Mouse (Mus musculus) cerebellum, postnatal 25 days (tissue): ENCODE data around the gene Nudcd3.

Source experiments
- DNase-seq, 2 experiments: peaks; one replicate each; pipeline ENCODE4 v3.0.0; 2021; ENCODE audit warnings: mixed read lengths in 2 of 2

Gene Nudcd3

DNA sequence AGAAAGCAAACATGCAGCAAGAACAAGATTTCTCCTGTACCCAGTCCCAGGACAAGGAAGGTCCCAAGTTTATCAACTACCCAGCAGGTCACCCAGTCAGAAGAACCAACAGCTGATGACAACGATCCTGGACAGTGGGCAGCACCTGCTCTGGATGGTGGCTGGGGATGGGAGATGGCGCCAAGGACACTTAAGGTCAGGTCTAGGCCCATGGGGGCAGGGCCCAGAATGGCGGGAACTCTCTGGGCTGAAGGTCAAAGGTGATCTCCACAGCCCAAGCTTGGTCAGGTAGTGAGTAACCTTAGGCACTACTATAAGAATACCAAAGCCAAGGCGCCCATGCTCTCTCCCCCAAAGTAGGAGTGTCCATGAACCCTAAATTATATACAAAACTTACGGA is 138.3 kb downstream of the Nudcd3 start:
- DNase-seq, result peak in 1 of 2 experiments; percentile 12

DNA sequence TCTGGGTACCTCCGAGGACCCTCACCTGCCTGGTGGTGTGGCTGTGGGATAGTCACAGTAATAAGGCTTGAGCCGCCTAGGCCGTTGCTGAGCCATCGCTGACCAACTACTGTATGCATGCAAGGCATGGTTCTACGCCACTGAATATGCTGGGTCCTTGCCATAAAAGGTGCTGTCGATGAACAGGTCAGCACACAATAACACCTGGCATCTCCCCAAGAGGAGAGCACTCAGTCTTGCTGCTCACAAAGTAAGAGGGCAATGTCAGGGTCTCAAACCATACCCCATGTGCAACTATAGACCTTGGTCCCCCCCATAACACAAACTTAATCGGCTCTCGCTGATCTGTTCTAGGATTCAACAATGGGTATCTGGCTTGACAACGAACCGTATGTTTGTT is 141.1 kb downstream of the Nudcd3 start:
- peak in 1 of 2 experiments; percentile 29 for DNase-seq
